Mouse (Mus musculus) forebrain, embryonic 14.5 days (tissue): ENCODE data around the gene Pcnx4. TPM values are rescaled to one million over a fixed set of nuclear protein-coding genes. Genes with fewer than 3 reads are reported as not detected.

ENCODE experiments used
- ATAC-seq: fragments of 200-750 bp; cut with Nextera tagmentation; 2 replicates; pipeline ENCODE4 v1.8.0; 2017; ENCODE audit warnings: mild to moderate bottlenecking, moderate library complexity
- DNase-seq: peaks from one replicate; pipeline ENCODE4 v3.0.0-alpha.2; 2015; ENCODE audit warnings: low spot score
- H3K27ac ChIP-seq: fragments of 300-500 bp; sonication (generic); 2 replicates; pipeline ENCODE4 v1.5.1; 2014; ENCODE audit warnings: low read depth, mild to moderate bottlenecking, control low read depth, low read length, moderate library complexity
- H3K27me3 ChIP-seq: fragments of 300-500 bp; sonication (generic); replicated peaks from 2 replicates; pipeline ENCODE4 v1.6.1; 2014; ENCODE audit warnings: low read length, control low read depth, mixed read lengths; ENCODE audit not compliant: control insufficient read depth, insufficient read depth
- H3K36me3 ChIP-seq: fragments of 300-500 bp; sonication (generic); 2 replicates; pipeline ENCODE4 v1.6.1; 2014; ENCODE audit warnings: low read length, control low read depth; ENCODE audit not compliant: control insufficient read depth, insufficient read depth
- H3K4me1 ChIP-seq: fragments of 300-500 bp; sonication (generic); 2 replicates; pipeline ENCODE4 v1.6.1; 2014; ENCODE audit warnings: antibody characterized with exemption, low read length, control low read depth; ENCODE audit not compliant: control insufficient read depth, insufficient read depth
- H3K4me2 ChIP-seq: fragments of 300-500 bp; sonication (generic); 2 replicates; pipeline ENCODE4 v1.6.1; 2014; ENCODE audit warnings: mild to moderate bottlenecking, control low read depth, low read length
- H3K4me3 ChIP-seq: fragments of 300-500 bp; sonication (generic); 2 replicates; pipeline ENCODE4 v1.5.1; 2014; ENCODE audit warnings: low read depth, low read length, control low read depth
- H3K9ac ChIP-seq: fragments of 300-500 bp; sonication (generic); 2 replicates; pipeline ENCODE4 v1.6.1; 2014; ENCODE audit warnings: mild to moderate bottlenecking, low read length, control low read depth, moderate library complexity
- H3K9me3 ChIP-seq: fragments of 300-500 bp; sonication (generic); replicated peaks from 2 replicates; pipeline ENCODE4 v1.6.1; 2016; ENCODE audit warnings: low read length, control low read depth, mixed read lengths; ENCODE audit not compliant: control insufficient read depth
- WGBS: fragments of 180-500 bp; shearing (Covaris S2); extraction: QIAGEN DNeasy Blood & Tissue Kit; methylation state at CpG from one replicate; pipeline ENCODE4 v1.1.7; 2014; 5-methylcytosine and 5-hydroxymethylcytosine counted together
- polyA plus RNA-seq: library from polyadenylated mRNA; unstranded; fragments of >200 nt; fragmentation: Nextera tagmentation; extraction: Ambion mirVana; gene quantifications from 2 replicates; pipeline ENCODE4 v1.2.1, GENCODE M21; 2014

Pcnx4 gene
- polyA plus RNA-seq = 20.6 and 21.9 TPM in 2 replicates

- H3K27me3 ChIP-seq = no peaks in the 10 kb centered on the region
- H3K4me2 ChIP-seq = peak within 1 kb of the TSS; percentile 66
- H3K4me1 ChIP-seq = peaks cover 3% of the 10 kb centered on the region; the same call in 1 of the 2 replicates
- peak within 1 kb of the TSS; percentile 74 for H3K9ac ChIP-seq
- H3K9me3 ChIP-seq = no peaks in the 10 kb centered on the region
- no peaks in the 10 kb centered on the region for H3K36me3 ChIP-seq
- ATAC-seq (peak; percentile 100), DNase-seq (peak; percentile 97)
- WGBS = under 1% methylated on average over 45 of the region's 45 CpGs
- H3K27ac ChIP-seq = no peak within 1 kb of the TSS
- peak within 1 kb of the TSS; percentile 56 for H3K4me3 ChIP-seq
Observed at GRCm38 (mm10) chr12:72536021-72536597, at the start of gene Pcnx4. Gene Pcnx4 (plus strand): TSS chr12:72536383.

DNA sequence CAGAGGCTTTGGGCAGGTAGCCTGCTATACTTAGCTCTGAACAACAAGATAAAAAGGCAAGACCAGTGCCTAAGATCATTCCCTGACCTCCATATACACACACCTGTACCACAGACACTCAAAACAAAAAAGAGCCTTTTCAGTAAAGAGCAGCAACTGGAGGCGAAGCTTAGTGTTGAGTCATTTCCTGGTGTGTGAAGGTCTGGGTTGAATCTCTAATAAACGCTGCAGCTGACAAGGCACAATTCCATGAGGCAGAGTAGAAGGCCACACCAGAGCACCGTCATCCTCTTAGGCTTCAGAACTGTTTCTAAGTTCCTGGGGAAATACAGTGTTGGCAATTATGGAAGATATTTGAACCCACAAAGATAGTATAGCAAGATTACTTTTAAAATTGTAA, 48.7 kb upstream of the Pcnx4 start:
- Histone ChIP-seq H3K27me3 (no peaks in the 10 kb centered on the region), H3K4me1 (no peaks in the 10 kb centered on the region), H3K36me3 (no peaks in the 10 kb centered on the region), H3K9ac (no peak overlapping the region), H3K27ac (no peak overlapping the region), H3K9me3 (no peaks in the 10 kb centered on the region), H3K4me3 (no peak overlapping the region), H3K4me2 (no peak overlapping the region)
- ATAC-seq (no peak), DNase-seq (no peak)
- WGBS = 81% methylated on average over 3 of the region's 3 CpGs

- Histone ChIP-seq H3K9me3 (no peaks in the 10 kb centered on the region), H3K27ac (no peak overlapping the region), H3K4me2 (no peak overlapping the region), H3K27me3 (no peaks in the 10 kb centered on the region), H3K4me1 (no peaks in the 10 kb centered on the region), H3K4me3 (no peak overlapping the region), H3K9ac (no peak overlapping the region), H3K36me3 (no peaks in the 10 kb centered on the region)
- WGBS = 91% methylated on average over 3 of the region's 3 CpGs
- no peak for DNase-seq
- no peak for ATAC-seq
Observed at GRCm38 (mm10) chr12:72489995-72490394, 46.2 kb upstream of the Pcnx4 start.

- Histone ChIP-seq H3K27ac (no peak overlapping the region), H3K4me2 (no peak overlapping the region), H3K27me3 (no peaks in the 10 kb centered on the region), H3K4me3 (no peak overlapping the region), H3K9me3 (no peaks in the 10 kb centered on the region), H3K36me3 (no peaks in the 10 kb centered on the region), H3K9ac (no peak overlapping the region), H3K4me1 (no peaks in the 10 kb centered on the region)
- no peak for DNase-seq
- 61% methylated on average over 3 of the region's 3 CpGs for WGBS
- no peak for ATAC-seq
Observed at GRCm38 (mm10) chr12:72491063-72491719, 45.0 kb upstream of the Pcnx4 start.

- Histone ChIP-seq H3K9ac (no peak overlapping the region), H3K27ac (no peak overlapping the region), H3K4me3 (no peak overlapping the region), H3K27me3 (no peaks in the 10 kb centered on the region), H3K4me1 (peaks cover 7% of the 10 kb centered on the region), H3K36me3 (no peaks in the 10 kb centered on the region), H3K4me2 (no peak overlapping the region), H3K9me3 (no peaks in the 10 kb centered on the region)
- ATAC-seq (peak; percentile 91), DNase-seq (peak; percentile 67)
- WGBS = 28% methylated on average over 12 of the region's 12 CpGs
Observed at GRCm38 (mm10) chr12:72496866-72497600, 39.1 kb upstream of the Pcnx4 start.

DNA sequence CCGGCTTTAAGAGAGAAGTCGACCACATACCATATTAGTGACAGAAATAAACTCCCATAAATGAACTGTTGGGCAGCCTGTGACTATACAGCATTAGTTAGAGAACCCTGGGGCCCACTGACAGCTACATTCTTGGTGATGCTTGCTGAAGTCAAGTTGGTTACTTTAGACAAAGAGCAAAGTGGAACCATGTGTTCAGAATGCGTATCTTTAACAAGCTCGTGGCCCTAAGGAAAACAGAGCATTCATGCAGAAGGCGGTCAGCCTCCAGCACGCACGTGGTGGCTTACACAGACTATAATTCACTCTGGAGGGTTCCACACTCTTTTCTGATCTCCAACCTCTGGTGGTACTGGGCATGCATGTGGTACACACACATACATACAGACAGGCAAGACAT, 26.6 kb upstream of the Pcnx4 start:
- H3K9me3 ChIP-seq = no peaks in the 10 kb centered on the region
- no peak overlapping the region for H3K9ac ChIP-seq
- no peak overlapping the region for H3K27ac ChIP-seq
- no peak overlapping the region for H3K4me3 ChIP-seq
- ATAC-seq = no peak
- no peaks in the 10 kb centered on the region for H3K4me1 ChIP-seq
- H3K27me3 ChIP-seq = no peaks in the 10 kb centered on the region
- WGBS = 77% methylated on average over 7 of the region's 7 CpGs
- no peak overlapping the region for H3K4me2 ChIP-seq
- H3K36me3 ChIP-seq = no peaks in the 10 kb centered on the region
- no peak for DNase-seq

- Histone ChIP-seq H3K9ac (no peak overlapping the region), H3K4me2 (no peak overlapping the region), H3K4me3 (no peak overlapping the region), H3K9me3 (no peaks in the 10 kb centered on the region), H3K27ac (no peak overlapping the region), H3K27me3 (no peaks in the 10 kb centered on the region), H3K4me1 (peaks cover 5% of the 10 kb centered on the region; the same call in 1 of the 2 replicates), H3K36me3 (no peaks in the 10 kb centered on the region)
- 61% methylated on average over 3 of the region's 3 CpGs for WGBS
- ATAC-seq = no peak
- DNase-seq = peak; percentile 78
Observed at GRCm38 (mm10) chr12:72515446-72515845, 20.7 kb upstream of the Pcnx4 start.

- Histone ChIP-seq H3K4me2 (peak overlapping the region; percentile 35), H3K4me1 (peaks cover 5% of the 10 kb centered on the region; the same call in 1 of the 2 replicates), H3K36me3 (no peaks in the 10 kb centered on the region), H3K9ac (0 out of 2 replicates have a peak overlapping the region, but pooled peaks have one; percentile 10), H3K27me3 (no peaks in the 10 kb centered on the region), H3K27ac (no peak overlapping the region), H3K4me3 (0 out of 2 replicates have a peak overlapping the region, but pooled peaks have one; percentile 5), H3K9me3 (no peaks in the 10 kb centered on the region)
- ATAC-seq (peak; percentile 79), DNase-seq (peak; percentile 77)
- WGBS = 9% methylated on average over 12 of the region's 12 CpGs
Observed at GRCm38 (mm10) chr12:72518114-72518728, 18.0 kb upstream of the Pcnx4 start.
